16 mouse cellular contexts compared by ENCODE assay signal in the genomic region with DNA sequence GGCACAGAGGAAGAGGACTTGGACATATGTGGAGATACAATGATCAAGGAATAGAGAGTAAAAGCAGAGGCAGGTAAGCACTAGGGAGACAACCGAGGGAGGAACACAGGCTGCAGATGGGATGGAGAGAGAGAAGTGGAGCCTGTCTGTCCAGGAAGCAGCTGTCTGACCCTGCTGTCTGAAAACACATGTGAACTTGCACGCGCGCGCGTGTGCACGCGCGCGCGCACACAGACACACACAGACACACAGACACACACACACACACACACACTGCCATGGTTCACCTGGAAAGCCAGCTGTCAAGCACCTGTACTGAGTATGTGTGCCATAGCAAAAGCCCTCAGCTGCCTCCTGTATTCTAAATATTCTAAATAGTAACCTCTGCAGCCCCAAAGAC. TPM values are rescaled to one million over a fixed set of nuclear protein-coding genes. Genes with fewer than 3 reads are reported as not detected.
DNase-seq lines count a peak whose midpoint lies in the region; ATAC-seq and TF ChIP-seq lines count a peak whose summit lies in the region.
"Had no signal": no experiment of that assay in that cellular context is flagged by ENCODE, and none has a peak within 500 bp of the region (broad histone marks: within the 10 kb centered on the region; RNA-seq: fewer than 3 reads in every experiment).

No protein-coding gene starts in this region.

- H3K4me1 ChIP-seq in embryonic facial prominence, embryonic 13.5 days: peaks cover 76% of the 10 kb centered on the region
- peaks cover 62% of the 10 kb centered on the region for H3K4me1 ChIP-seq in limb, embryonic 12.5 days (replicated peaks)
- H3K4me1 ChIP-seq in stomach, postnatal 0 days (replicated peaks; ENCODE audit: control insufficient read depth, insufficient read depth): peaks cover 19% of the 10 kb centered on the region
- peaks cover 45% of the 10 kb centered on the region for H3K4me1 ChIP-seq in hindbrain, embryonic 12.5 days

- peak overlapping the region; percentile 60 for H3K27ac ChIP-seq in embryonic facial prominence, embryonic 13.5 days
- H3K27ac ChIP-seq in limb, embryonic 12.5 days: peak overlapping the region; percentile 64; the same call in 1 of the 2 replicates
- peak overlapping the region; percentile 71 for H3K27ac ChIP-seq in stomach, postnatal 0 days (replicated peaks)
- no peak overlapping the region for H3K27ac ChIP-seq in hindbrain, embryonic 12.5 days
- H3K27ac ChIP-seq: forebrain, embryonic 13.5 days; kidney, embryonic 15.5 days; neural tube, embryonic 12.5 days had no signal

- H3K36me3 ChIP-seq in embryonic facial prominence, embryonic 13.5 days: peaks cover 19% of the 10 kb centered on the region
- H3K36me3 ChIP-seq in limb, embryonic 12.5 days: peaks cover 25% of the 10 kb centered on the region
- no peaks in the 10 kb centered on the region for H3K36me3 ChIP-seq in stomach, postnatal 0 days (ENCODE audit: control insufficient read depth, insufficient read depth, low read length)
- no peaks in the 10 kb centered on the region for H3K36me3 ChIP-seq in hindbrain, embryonic 12.5 days
- H3K36me3 ChIP-seq: neural tube, embryonic 12.5 days had no signal

- no peak for TF ChIP-seq EP300 in stomach, postnatal 0 days (optimal IDR thresholded peaks at IDR 0.05)

- H3K27me3 ChIP-seq in embryonic facial prominence, embryonic 13.5 days: no peaks in the 10 kb centered on the region
- peaks cover 20% of the 10 kb centered on the region for H3K27me3 ChIP-seq in limb, embryonic 12.5 days
- no peaks in the 10 kb centered on the region; the same call in 1 of the 2 replicates for H3K27me3 ChIP-seq in stomach, postnatal 0 days (ENCODE audit: control insufficient read depth, insufficient read depth, low read length)
- H3K27me3 ChIP-seq in hindbrain, embryonic 12.5 days: peaks cover 73% of the 10 kb centered on the region
- H3K27me3 ChIP-seq: kidney, embryonic 15.5 days had no signal

- TF ChIP-seq CTCF in stomach, postnatal 0 days (IDR thresholded peaks at IDR 0.05; ENCODE audit: low read depth): no peak

- H3K9me3 ChIP-seq in embryonic facial prominence, embryonic 13.5 days: no peaks in the 10 kb centered on the region
- no peaks in the 10 kb centered on the region for H3K9me3 ChIP-seq in limb, embryonic 12.5 days
- no peaks in the 10 kb centered on the region for H3K9me3 ChIP-seq in stomach, postnatal 0 days (ENCODE audit: control insufficient read depth, low read length)
- H3K9me3 ChIP-seq in hindbrain, embryonic 12.5 days (replicated peaks): no peaks in the 10 kb centered on the region
- H3K9me3 ChIP-seq: forebrain, embryonic 13.5 days; kidney, embryonic 15.5 days; neural tube, embryonic 12.5 days had no signal

- peak; percentile 12 for DNase-seq in thymus, postnatal 0 days (ENCODE audit: low spot score)
- DNase-seq in thymus, adult 18-20 months: no peak
- DNase-seq in stomach, postnatal 0 days (ENCODE audit: low spot score): peak; percentile 11
- no peak for DNase-seq in embryo, embryonic 10.5 days (ENCODE audit: low spot score)
- DNase-seq: adrenal gland, adult 8-10 months; cerebellum, adult 18-20 months; cerebellum, postnatal 36 days; gastrocnemius, postnatal 36 days had no signal

- peak overlapping the region; percentile 87; the same call in 1 of the 2 replicates for H3K4me2 ChIP-seq in embryonic facial prominence, embryonic 13.5 days
- 0 out of 2 replicates have a peak overlapping the region, but pooled peaks have one; percentile 87 for H3K4me2 ChIP-seq in limb, embryonic 12.5 days
- H3K4me2 ChIP-seq in stomach, postnatal 0 days (replicated peaks; ENCODE audit: low read depth): no peak overlapping the region; the same call in 1 of the 2 replicates
- H3K4me2 ChIP-seq in hindbrain, embryonic 12.5 days (replicated peaks): no peak overlapping the region
- H3K4me2 ChIP-seq: forebrain, embryonic 13.5 days; kidney, embryonic 15.5 days had no signal

- WGBS in embryonic facial prominence, embryonic 13.5 days: 85% methylated on average over 11 of the region's 11 CpGs
- WGBS in limb, embryonic 12.5 days: 87% methylated on average over 11 of the region's 11 CpGs
- WGBS in stomach, postnatal 0 days: 67% methylated on average over 11 of the region's 11 CpGs
- 87% methylated on average over 10 of the region's 11 CpGs for WGBS in hindbrain, embryonic 12.5 days

- ATAC-seq in embryonic facial prominence, embryonic 13.5 days (ENCODE audit: insufficient number of reproducible peaks, insufficient read depth, low FRiP score, low TSS enrichment, low read depth): no peak
- no peak for ATAC-seq in limb, embryonic 12.5 days (ENCODE audit: insufficient number of reproducible peaks, insufficient read depth, low FRiP score, low TSS enrichment, low read depth)
- no peak for ATAC-seq in stomach, postnatal 0 days (ENCODE audit: low FRiP score, low TSS enrichment)
- ATAC-seq in hindbrain, embryonic 12.5 days (ENCODE audit: low FRiP score): no peak
- ATAC-seq: forebrain, embryonic 13.5 days had no signal

- 0 out of 2 replicates have a peak overlapping the region, but pooled peaks have one; percentile 21 for H3K9ac ChIP-seq in embryonic facial prominence, embryonic 13.5 days
- H3K9ac ChIP-seq in limb, embryonic 12.5 days (replicated peaks): no peak overlapping the region
- H3K9ac ChIP-seq in stomach, postnatal 0 days (ENCODE audit: low read length): no peak overlapping the region
- H3K9ac ChIP-seq in hindbrain, embryonic 12.5 days: no peak overlapping the region
- H3K9ac ChIP-seq: forebrain, embryonic 13.5 days; kidney, embryonic 15.5 days; neural tube, embryonic 12.5 days had no signal

- no peak overlapping the region; the same call in 1 of the 2 replicates for H3K4me3 ChIP-seq in embryonic facial prominence, embryonic 13.5 days
- no peak overlapping the region for H3K4me3 ChIP-seq in limb, embryonic 12.5 days (replicated peaks)
- H3K4me3 ChIP-seq in stomach, postnatal 0 days (ENCODE audit: low read depth, low read length): no peak overlapping the region
- no peak overlapping the region for H3K4me3 ChIP-seq in hindbrain, embryonic 12.5 days
- H3K4me3 ChIP-seq: forebrain, embryonic 13.5 days; kidney, embryonic 15.5 days; neural tube, embryonic 12.5 days had no signal

RNA-seq across cellular contexts. Expression of a gene that starts 4.1 kb away (rescaled TPM):
- not detected in 2 replicates for polyA plus RNA-seq in thymus, postnatal 0 days (2015; fragmentation: Nextera tagmentation; extraction: Ambion mirVana)
- polyA plus RNA-seq in embryonic facial prominence, embryonic 13.5 days (2015; fragmentation: Nextera tagmentation; extraction: Ambion mirVana): not detected in 2 replicates
- polyA plus RNA-seq in limb, embryonic 12.5 days (2016; fragmentation: Nextera tagmentation; extraction: Ambion mirVana): not detected in 2 replicates
- polyA plus RNA-seq in stomach, postnatal 0 days (2015; fragmentation: Nextera tagmentation; extraction: Ambion mirVana): not detected in 2 replicates
- not detected in 2 replicates for polyA plus RNA-seq in hindbrain, embryonic 12.5 days (2016; fragmentation: Nextera tagmentation; extraction: Ambion mirVana)
- polyA plus RNA-seq: embryonic facial prominence, embryonic 11.5 days; forebrain, embryonic 13.5 days; kidney, embryonic 15.5 days; liver, embryonic 16.5 days; neural tube, embryonic 12.5 days had no signal

RNA-seq across cellular contexts. Expression of a gene that starts 4.3 kb away (rescaled TPM):
- polyA plus RNA-seq in thymus, postnatal 0 days (2015; fragmentation: Nextera tagmentation; extraction: Ambion mirVana): 2.1 and 2.5 TPM in 2 replicates
- polyA plus RNA-seq in embryonic facial prominence, embryonic 13.5 days (2015; fragmentation: Nextera tagmentation; extraction: Ambion mirVana): 11.1 and 11.5 TPM in 2 replicates
- 8.6 and 9.1 TPM in 2 replicates for polyA plus RNA-seq in limb, embryonic 12.5 days (2016; fragmentation: Nextera tagmentation; extraction: Ambion mirVana)
- 3.2 and 3.6 TPM in 2 replicates for polyA plus RNA-seq in stomach, postnatal 0 days (2015; fragmentation: Nextera tagmentation; extraction: Ambion mirVana)
- polyA plus RNA-seq in hindbrain, embryonic 12.5 days (2016; fragmentation: Nextera tagmentation; extraction: Ambion mirVana): 2.1 and 2.8 TPM in 2 replicates

RNA-seq across cellular contexts. Expression of a gene that starts 13.4 kb away (rescaled TPM):
- 41.2 and 44.3 TPM in 2 replicates for polyA plus RNA-seq in thymus, postnatal 0 days (2015; fragmentation: Nextera tagmentation; extraction: Ambion mirVana)
- 21.2 and 24.9 TPM in 2 replicates for polyA plus RNA-seq in embryonic facial prominence, embryonic 13.5 days (2015; fragmentation: Nextera tagmentation; extraction: Ambion mirVana)
- 13.8 and 16.2 TPM in 2 replicates for polyA plus RNA-seq in limb, embryonic 12.5 days (2016; fragmentation: Nextera tagmentation; extraction: Ambion mirVana)
- polyA plus RNA-seq in stomach, postnatal 0 days (2015; fragmentation: Nextera tagmentation; extraction: Ambion mirVana): 42.8 and 45.0 TPM in 2 replicates
- polyA plus RNA-seq in hindbrain, embryonic 12.5 days (2016; fragmentation: Nextera tagmentation; extraction: Ambion mirVana): 16.2 and 17.2 TPM in 2 replicates

RNA-seq across cellular contexts. Expression of a gene that starts 16.8 kb away (rescaled TPM):
- polyA plus RNA-seq in thymus, postnatal 0 days (2015; fragmentation: Nextera tagmentation; extraction: Ambion mirVana): 29.8 and 33.2 TPM in 2 replicates
- 34.1 and 37.3 TPM in 2 replicates for polyA plus RNA-seq in embryonic facial prominence, embryonic 13.5 days (2015; fragmentation: Nextera tagmentation; extraction: Ambion mirVana)
- 38.4 and 44.9 TPM in 2 replicates for polyA plus RNA-seq in limb, embryonic 12.5 days (2016; fragmentation: Nextera tagmentation; extraction: Ambion mirVana)
- 11.0 and 11.3 TPM in 2 replicates for polyA plus RNA-seq in stomach, postnatal 0 days (2015; fragmentation: Nextera tagmentation; extraction: Ambion mirVana)
- polyA plus RNA-seq in hindbrain, embryonic 12.5 days (2016; fragmentation: Nextera tagmentation; extraction: Ambion mirVana): 30.5 and 31.2 TPM in 2 replicates

RNA-seq across cellular contexts. Expression of a gene that starts 26.4 kb away (rescaled TPM):
- polyA plus RNA-seq in thymus, postnatal 0 days (2015; fragmentation: Nextera tagmentation; extraction: Ambion mirVana): 995 and 1,030 TPM in 2 replicates
- 788 and 789 TPM in 2 replicates for polyA plus RNA-seq in embryonic facial prominence, embryonic 13.5 days (2015; fragmentation: Nextera tagmentation; extraction: Ambion mirVana)
- polyA plus RNA-seq in limb, embryonic 12.5 days (2016; fragmentation: Nextera tagmentation; extraction: Ambion mirVana): 834 and 845 TPM in 2 replicates
- polyA plus RNA-seq in stomach, postnatal 0 days (2015; fragmentation: Nextera tagmentation; extraction: Ambion mirVana): 497 and 506 TPM in 2 replicates
- 662 and 684 TPM in 2 replicates for polyA plus RNA-seq in hindbrain, embryonic 12.5 days (2016; fragmentation: Nextera tagmentation; extraction: Ambion mirVana)

Comparison
In these comparisons a context has a peak if more than half of its experiments do, and no peak if none do; other contexts are left out.
1. DNase-seq: peak in thymus, postnatal 0 days (single experiment) and stomach, postnatal 0 days (single experiment); none in thymus, adult 18-20 months (0 of 2) and embryo, embryonic 10.5 days (single experiment).
2. H3K4me2 ChIP-seq: peak in embryonic facial prominence, embryonic 13.5 days (single experiment) and limb, embryonic 12.5 days (single experiment); none in stomach, postnatal 0 days (single experiment) and hindbrain, embryonic 12.5 days (single experiment).